Mouse (Mus musculus) midbrain, embryonic 10.5 days (tissue): ENCODE measurements around the gene Dnah6. TPM values are rescaled to one million over a fixed set of nuclear protein-coding genes. Genes with fewer than 3 reads are reported as not detected.

Experiments used
- DNase-seq: peaks from one replicate; pipeline ENCODE4 v3.0.0-alpha.2; 2017; ENCODE audit warnings: low spot score
- H3K27ac ChIP-seq: fragments of 300-500 bp; sonication (generic); replicated peaks from 2 replicates; pipeline ENCODE4 v1.5.1; 2016; ENCODE audit warnings: mild to moderate bottlenecking
- H3K27me3 ChIP-seq: fragments of 300-500 bp; sonication (generic); 2 replicates; pipeline ENCODE4 v1.6.1; 2016; ENCODE audit warnings: low read depth, mild to moderate bottlenecking; ENCODE audit not compliant: poor library complexity, severe bottlenecking
- H3K36me3 ChIP-seq: fragments of 300-500 bp; sonication (generic); 2 replicates; pipeline ENCODE4 v1.6.1; 2016; ENCODE audit warnings: mild to moderate bottlenecking, moderate library complexity
- H3K4me1 ChIP-seq: fragments of 300-500 bp; sonication (generic); 2 replicates; pipeline ENCODE4 v1.6.1; 2016
- H3K4me3 ChIP-seq: fragments of 300-500 bp; sonication (generic); 2 replicates; pipeline ENCODE4 v1.5.1; 2016; ENCODE audit warnings: mild to moderate bottlenecking, moderate library complexity
- H3K9me3 ChIP-seq: fragments of 300-500 bp; sonication (generic); replicated peaks from 2 replicates; pipeline ENCODE4 v1.6.1; 2016; ENCODE audit warnings: mild to moderate bottlenecking
- WGBS: fragments of 180-500 bp; shearing (Covaris S2); methylation state at CpG from one replicate; pipeline ENCODE4 v1.1.7; 2016; 5-methylcytosine and 5-hydroxymethylcytosine counted together
- polyA plus RNA-seq: library from polyadenylated mRNA; unstranded; fragments of >200 nt; fragmentation: Nextera tagmentation; extraction: Ambion mirVana; gene quantifications from 2 replicates; pipeline ENCODE4 v1.2.1, GENCODE M21; 2016

The Dnah6 gene
- polyA plus RNA-seq, 1 experiment from 2014 or later: 0.05 TPM

DNA sequence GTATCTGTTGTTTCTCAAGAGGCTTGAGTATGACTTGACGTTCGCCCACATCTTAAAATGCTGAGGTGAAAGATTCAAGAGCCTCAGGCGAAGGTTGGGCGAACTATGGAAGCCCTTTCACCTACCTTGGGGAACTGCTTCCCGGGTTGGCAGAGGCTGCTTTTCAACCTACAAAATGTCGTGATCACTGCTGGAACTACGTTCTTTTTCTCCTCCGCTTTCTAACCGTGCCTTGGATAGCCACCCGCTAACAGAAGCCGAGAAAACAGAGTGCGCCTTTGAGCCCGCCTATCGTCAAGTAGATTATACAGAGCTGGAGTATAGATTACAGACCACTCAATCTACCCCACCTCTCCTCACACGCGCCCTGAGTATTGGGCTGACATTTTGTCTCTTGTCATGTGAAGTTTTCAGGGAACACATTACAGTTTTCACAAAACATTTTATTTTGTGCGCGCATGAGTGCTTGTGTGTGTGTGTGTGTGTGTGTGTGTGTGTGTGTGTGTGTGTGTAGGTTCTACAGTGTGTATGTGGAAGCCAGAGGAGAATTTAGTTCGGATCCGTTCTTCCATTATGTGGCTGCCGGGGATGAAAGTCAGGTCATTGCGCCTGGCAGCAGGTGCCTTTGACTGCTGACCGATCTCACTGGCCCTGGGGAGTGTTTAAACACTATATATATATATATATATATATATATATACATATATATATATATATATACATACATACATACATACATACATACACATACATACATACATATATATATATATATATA, 696 bp upstream of the Dnah6 start:
- Histone ChIP-seq H3K27ac (peak overlapping the region; percentile 42; the same call in 1 of the 2 replicates), H3K4me1 (peaks cover 16% of the 10 kb centered on the region), H3K27me3 (no peaks in the 10 kb centered on the region), H3K9me3 (no peaks in the 10 kb centered on the region), H3K36me3 (no peaks in the 10 kb centered on the region), H3K4me3 (peak overlapping the region; percentile 52)
- WGBS: 29% methylated on average over 21 of the region's 23 CpGs
- DNase-seq: no peak

DNA sequence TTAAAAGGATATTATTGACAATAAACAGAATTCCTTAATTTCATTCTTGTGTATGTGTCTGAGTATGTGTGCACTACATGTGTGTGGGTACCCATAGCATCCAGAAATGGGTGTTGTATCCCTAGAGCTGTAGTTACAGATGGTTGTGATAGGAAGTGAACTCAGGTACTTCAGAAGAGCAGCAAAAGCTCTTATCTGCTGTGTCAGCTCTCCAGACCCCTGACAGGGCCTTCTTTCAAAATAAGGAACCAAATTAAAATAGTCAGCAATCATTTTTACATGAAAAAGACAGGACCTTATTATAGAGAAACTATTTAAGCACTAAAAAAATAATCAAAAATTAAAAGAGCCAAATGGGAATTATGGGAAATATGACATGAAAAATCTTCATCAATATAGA, 9.8 kb downstream of the Dnah6 start:
- Histone ChIP-seq H3K4me3 (no peak overlapping the region), H3K4me1 (no peaks in the 10 kb centered on the region), H3K27ac (no peak overlapping the region), H3K9me3 (no peaks in the 10 kb centered on the region), H3K36me3 (no peaks in the 10 kb centered on the region), H3K27me3 (no peaks in the 10 kb centered on the region)
- no peak for DNase-seq

GRCm38 (mm10) chr6:73211036-73211435, 10.4 kb downstream of the Dnah6 start:
- H3K36me3 ChIP-seq: no peaks in the 10 kb centered on the region
- no peaks in the 10 kb centered on the region for H3K9me3 ChIP-seq
- no peaks in the 10 kb centered on the region for H3K4me1 ChIP-seq
- whole genome bisulfite sequencing: 84% methylated on average over 3 of the region's 3 CpGs
- no peak for DNase-seq
- H3K27me3 ChIP-seq: no peaks in the 10 kb centered on the region
- H3K27ac ChIP-seq: no peak overlapping the region
- no peak overlapping the region for H3K4me3 ChIP-seq

DNA sequence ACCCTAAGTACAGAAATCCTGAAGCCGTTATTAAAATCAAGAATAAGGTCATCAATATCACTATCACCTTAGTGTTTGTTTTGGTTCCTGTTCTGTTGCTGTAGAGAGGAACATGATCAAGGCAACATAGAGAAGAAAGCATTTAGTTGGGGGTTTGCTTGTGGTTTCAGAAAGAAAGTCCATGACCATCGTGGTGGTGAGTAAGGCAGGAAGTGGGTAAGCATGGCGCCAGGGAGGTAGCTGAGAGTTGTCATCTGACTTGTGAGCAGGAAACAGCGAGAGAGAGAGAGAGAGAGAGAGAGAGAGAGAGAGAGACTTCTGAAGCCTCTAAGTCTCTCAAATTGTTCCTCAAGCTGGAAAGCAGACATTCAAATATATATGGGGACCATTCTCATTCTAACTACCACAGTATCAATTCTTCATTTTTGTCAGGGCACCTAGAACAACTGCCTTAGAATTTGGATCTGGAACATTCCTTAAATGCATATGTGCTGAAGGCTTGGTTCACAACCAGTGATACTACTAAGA, 10.9 kb downstream of the Dnah6 start:
- Histone ChIP-seq H3K4me1 (no peaks in the 10 kb centered on the region), H3K9me3 (no peaks in the 10 kb centered on the region), H3K4me3 (no peak overlapping the region), H3K36me3 (no peaks in the 10 kb centered on the region), H3K27me3 (no peaks in the 10 kb centered on the region), H3K27ac (no peak overlapping the region)
- 89% methylated on average over 4 of the region's 4 CpGs for WGBS
- DNase-seq: no peak

- Histone ChIP-seq H3K4me1 (no peaks in the 10 kb centered on the region), H3K36me3 (no peaks in the 10 kb centered on the region), H3K9me3 (no peaks in the 10 kb centered on the region), H3K4me3 (no peak overlapping the region), H3K27ac (no peak overlapping the region), H3K27me3 (no peaks in the 10 kb centered on the region)
- 91% methylated on average over 6 of the region's 6 CpGs for whole genome bisulfite sequencing
- no peak for DNase-seq
These were observed 11.9 kb downstream of the Dnah6 start for GRCm38 (mm10) chr6:73209598-73209997.

DNA sequence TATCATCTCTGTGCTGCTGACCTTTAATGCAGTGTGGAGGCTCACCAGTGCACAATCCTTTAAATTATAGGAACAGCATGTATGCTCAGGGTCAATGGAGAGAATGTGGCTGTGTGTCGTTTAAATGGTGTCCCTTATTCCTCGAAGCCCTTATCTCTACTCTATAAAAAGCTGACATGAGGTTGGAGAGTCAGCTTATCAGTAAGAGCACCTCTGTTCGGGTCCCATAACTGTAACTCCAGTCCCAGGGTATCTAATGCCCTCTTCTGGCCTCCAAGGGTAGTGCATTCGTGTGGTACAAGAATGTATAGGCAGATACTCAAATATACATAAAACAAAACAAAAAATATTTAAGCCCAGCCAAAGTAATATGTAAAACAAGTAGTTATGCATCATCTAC, 16.5 kb downstream of the Dnah6 start:
- H3K4me3 ChIP-seq: no peak overlapping the region
- H3K27me3 ChIP-seq: no peaks in the 10 kb centered on the region
- no peaks in the 10 kb centered on the region for H3K4me1 ChIP-seq
- H3K36me3 ChIP-seq: no peaks in the 10 kb centered on the region
- no peaks in the 10 kb centered on the region for H3K9me3 ChIP-seq
- DNase-seq: no peak
- no peak overlapping the region for H3K27ac ChIP-seq
- 84% methylated on average over 4 of the region's 4 CpGs for WGBS

DNA sequence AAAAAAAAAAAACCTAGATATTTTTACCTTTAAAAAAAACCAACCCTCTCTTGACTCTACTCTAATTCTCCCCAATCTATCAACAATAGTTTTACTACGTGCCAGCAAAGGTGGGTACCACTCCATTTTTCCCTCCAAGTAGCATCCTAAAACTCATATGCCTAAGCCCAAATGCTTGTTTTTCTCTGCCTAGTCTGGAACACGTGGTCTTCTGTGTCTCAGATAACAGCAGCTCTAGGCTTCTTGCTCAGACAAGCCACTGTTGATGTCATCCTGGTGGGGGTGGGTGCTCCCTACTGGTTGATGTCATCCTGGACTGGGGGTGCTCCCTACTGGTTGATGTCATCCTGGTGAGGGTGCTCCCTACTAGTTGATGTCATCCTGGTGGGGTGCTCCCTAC, 17.7 kb downstream of the Dnah6 start:
- WGBS: 78% methylated on average over 2 of the region's 2 CpGs
- Histone ChIP-seq H3K4me1 (no peaks in the 10 kb centered on the region), H3K27me3 (no peaks in the 10 kb centered on the region), H3K9me3 (no peaks in the 10 kb centered on the region), H3K4me3 (no peak overlapping the region), H3K36me3 (no peaks in the 10 kb centered on the region), H3K27ac (no peak overlapping the region)
- no peak for DNase-seq

DNA sequence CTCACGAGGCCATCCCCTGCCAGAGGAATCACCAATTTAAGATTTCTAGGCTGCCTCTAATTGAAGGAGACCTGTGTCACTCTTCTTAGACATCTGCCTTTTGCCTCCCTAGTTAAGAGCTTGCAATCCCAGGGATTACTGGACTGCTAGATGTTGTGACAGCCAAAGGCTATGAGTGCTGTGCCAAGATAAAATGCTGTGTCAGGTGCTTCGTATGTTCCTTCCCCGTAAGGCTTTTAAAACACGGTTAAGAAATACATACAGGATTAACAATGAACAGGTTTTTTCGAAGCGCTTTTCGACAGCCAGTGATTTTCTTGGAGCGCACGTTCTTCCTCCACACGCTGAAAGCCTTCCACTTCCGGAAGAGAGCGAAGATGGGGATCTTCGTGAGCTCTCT, 26.2 kb downstream of the Dnah6 start:
- no peak overlapping the region for H3K27ac ChIP-seq
- WGBS: 93% methylated on average over 13 of the region's 13 CpGs
- H3K4me1 ChIP-seq: no peaks in the 10 kb centered on the region
- no peak for DNase-seq
- no peak overlapping the region for H3K4me3 ChIP-seq
- H3K27me3 ChIP-seq: no peaks in the 10 kb centered on the region
- no peaks in the 10 kb centered on the region for H3K9me3 ChIP-seq
- no peaks in the 10 kb centered on the region for H3K36me3 ChIP-seq

DNA sequence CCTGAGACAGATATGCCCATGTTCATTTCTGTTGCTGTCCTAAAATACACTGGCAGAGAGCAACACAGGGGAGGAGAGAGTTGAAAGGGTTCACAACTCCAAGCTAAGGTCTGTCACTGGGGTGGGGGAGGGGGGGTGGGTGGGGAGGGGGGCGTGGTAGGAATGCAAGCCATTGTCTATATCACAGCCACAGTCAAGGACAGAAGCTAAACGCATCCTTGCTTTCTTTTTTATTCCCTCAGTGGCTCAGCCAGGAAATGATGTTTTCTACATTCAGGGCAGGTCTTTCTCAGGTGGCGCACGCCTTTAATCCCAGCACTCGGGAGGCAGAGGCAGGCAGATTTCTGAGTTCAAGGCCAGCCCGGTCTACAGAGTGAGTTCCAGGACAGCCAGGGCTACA, 30.7 kb downstream of the Dnah6 start:
- no peak for DNase-seq
- H3K27me3 ChIP-seq: no peaks in the 10 kb centered on the region
- H3K4me3 ChIP-seq: no peak overlapping the region
- 76% methylated on average over 6 of the region's 6 CpGs for WGBS
- no peak overlapping the region for H3K27ac ChIP-seq
- H3K4me1 ChIP-seq: no peaks in the 10 kb centered on the region
- H3K36me3 ChIP-seq: no peaks in the 10 kb centered on the region
- H3K9me3 ChIP-seq: no peaks in the 10 kb centered on the region

GRCm38 (mm10) chr6:73184276-73184675, 37.2 kb downstream of the Dnah6 start:
- Histone ChIP-seq H3K9me3 (no peaks in the 10 kb centered on the region), H3K4me3 (no peak overlapping the region), H3K27me3 (no peaks in the 10 kb centered on the region), H3K36me3 (no peaks in the 10 kb centered on the region), H3K4me1 (0 out of 2 replicates have a peak, but pooled peaks cover 3% of the 10 kb centered on the region), H3K27ac (no peak overlapping the region)
- no peak for DNase-seq
- 81% methylated on average over 5 of the region's 5 CpGs for WGBS

GRCm38 (mm10) chr6:73182987-73183386, 38.5 kb downstream of the Dnah6 start:
- 80% methylated on average over 3 of the region's 3 CpGs for WGBS
- H3K36me3 ChIP-seq: no peaks in the 10 kb centered on the region

DNA sequence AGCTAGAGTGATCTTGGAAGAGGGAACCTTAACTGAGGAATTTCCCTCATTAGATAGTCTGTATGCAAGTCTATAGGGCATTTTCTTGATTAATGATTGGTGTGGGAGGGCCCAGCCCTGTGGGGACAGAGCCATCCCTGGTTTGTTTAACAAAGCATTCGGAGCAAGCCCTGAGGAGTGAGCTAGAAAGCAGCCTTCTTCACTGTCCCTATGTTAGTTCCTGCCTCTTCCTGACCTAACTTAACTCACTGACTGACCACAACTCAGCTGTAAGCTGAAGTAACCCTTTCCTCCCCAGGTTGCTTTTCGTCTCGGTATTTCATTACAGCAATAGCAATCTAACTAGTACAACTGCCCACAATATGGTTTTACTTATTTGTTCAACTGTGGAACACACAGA, 39.0 kb downstream of the Dnah6 start:
- H3K4me1 ChIP-seq: 0 out of 2 replicates have a peak, but pooled peaks cover 3% of the 10 kb centered on the region
- H3K36me3 ChIP-seq: no peaks in the 10 kb centered on the region
- 43% methylated on average over 3 of the region's 3 CpGs for WGBS
- H3K27ac ChIP-seq: no peak overlapping the region
- no peak overlapping the region for H3K4me3 ChIP-seq
- no peaks in the 10 kb centered on the region for H3K9me3 ChIP-seq
- DNase-seq: no peak
- H3K27me3 ChIP-seq: no peaks in the 10 kb centered on the region

More at GRCm38 (mm10) chr6:73182987-73183386, 38.5 kb downstream of the Dnah6 start:
- Histone ChIP-seq H3K9me3 (no peaks in the 10 kb centered on the region), H3K27ac (no peak overlapping the region), H3K27me3 (no peaks in the 10 kb centered on the region), H3K4me1 (0 out of 2 replicates have a peak, but pooled peaks cover 3% of the 10 kb centered on the region), H3K4me3 (no peak overlapping the region)
- no peak for DNase-seq

- no peak for DNase-seq
- Histone ChIP-seq H3K27ac (no peak overlapping the region), H3K4me3 (no peak overlapping the region), H3K4me1 (0 out of 2 replicates have a peak, but pooled peaks cover 3% of the 10 kb centered on the region), H3K27me3 (no peaks in the 10 kb centered on the region), H3K9me3 (no peaks in the 10 kb centered on the region), H3K36me3 (no peaks in the 10 kb centered on the region)
- WGBS: 85% methylated on average over 4 of the region's 4 CpGs
These were observed 39.4 kb downstream of the Dnah6 start for GRCm38 (mm10) chr6:73182006-73182405.
